Mouse (Mus musculus) ES-E14 (cell line): ENCODE results near the gene Hs3st3a1. TPM values are rescaled to one million over a fixed set of nuclear protein-coding genes. Genes with fewer than 3 reads are reported as not detected.

Experiments
- DNase-seq: peaks from one replicate; pipeline ENCODE4 v3.0.0-alpha.2; 2013; ENCODE audit warnings: low read depth, low spot score
- H3K27ac ChIP-seq: 2 replicates; pipeline ENCODE4 v1.5.1; 2012; ENCODE audit warnings: low read depth, mild to moderate bottlenecking, low read length, moderate library complexity, mixed read lengths; ENCODE audit not compliant: poor library complexity, insufficient read depth, severe bottlenecking
- H3K36me3 ChIP-seq: 2 replicates; pipeline ENCODE4 v1.6.1; 2012; ENCODE audit warnings: mild to moderate bottlenecking, low read length, moderate library complexity, mixed read lengths; ENCODE audit not compliant: control insufficient read depth, poor library complexity, insufficient read depth, severe bottlenecking
- H3K4me1 ChIP-seq, 2 experiments: fragments of 150-350 bp in 1 of 2; sonication (generic) in 1 of 2; 2 replicates each; pipeline ENCODE4 v1.6.1; 2012; ENCODE audit warnings: low read length in 2 of 2, mild to moderate bottlenecking in 1 of 2, mixed read lengths in 1 of 2; ENCODE audit not compliant: control insufficient read depth in 2 of 2, insufficient read depth in 2 of 2, poor library complexity in 1 of 2
- H3K4me3 ChIP-seq, 2 experiments: fragments of 150-350 bp in 1 of 2; sonication (generic) in 1 of 2; 2 replicates each; pipeline ENCODE4 v1.5.1; 2012; ENCODE audit warnings: low read length in 2 of 2, low read depth in 1 of 2, mild to moderate bottlenecking in 1 of 2, mixed read lengths in 1 of 2; ENCODE audit not compliant: insufficient read depth in 1 of 2, poor library complexity in 1 of 2, severe bottlenecking in 1 of 2
- H3K9ac ChIP-seq: 2 replicates; pipeline ENCODE4 v1.6.1; 2012; ENCODE audit warnings: low read depth, mild to moderate bottlenecking, low read length, mixed read lengths; ENCODE audit not compliant: poor library complexity, insufficient read depth, severe bottlenecking
- H3K9me3 ChIP-seq: fragments of 150-350 bp; sonication (generic); 2 replicates; pipeline ENCODE4 v1.6.1; 2012; ENCODE audit warnings: low read depth, mild to moderate bottlenecking, low read length; ENCODE audit not compliant: control insufficient read depth, insufficient read depth
- CHD2 ChIP-seq: IDR thresholded peaks from 2 replicates; pipeline ENCODE4 v1.6.1; 2014; ENCODE audit warnings: mild to moderate bottlenecking, low read depth, low read length, inconsistent platforms
- HCFC1 ChIP-seq: IDR thresholded peaks from 2 replicates; pipeline ENCODE4 v1.6.1; 2012; ENCODE audit warnings: low read length, inconsistent platforms, borderline replicate concordance; ENCODE audit not compliant: insufficient read depth
- MAFK ChIP-seq: IDR thresholded peaks from 2 replicates; pipeline ENCODE4 v1.6.1; 2014; ENCODE audit warnings: mild to moderate bottlenecking, low read depth, low read length, inconsistent platforms; ENCODE audit not compliant: insufficient read depth
- ZC3H11A ChIP-seq: IDR thresholded peaks from 2 replicates; pipeline ENCODE4 v1.6.1; 2012; ENCODE audit warnings: low read depth, mild to moderate bottlenecking, inconsistent platforms, low read length, borderline replicate concordance
- ZNF384 ChIP-seq: IDR thresholded peaks from 2 replicates; pipeline ENCODE4 v1.6.1; 2012; ENCODE audit warnings: low read depth, low read length, inconsistent platforms
- in situ Hi-C, 2 experiments: fragments of 600-800 bp; cut with MboI; formaldehyde crosslinking; loops; one replicate each; pipeline ENCODE4 v1.15.1; 2025; ENCODE audit warnings: low sequenced_read_pairs in 2 of 2, inconsistent platforms in 1 of 2; ENCODE audit not compliant: unreplicated experiment in 2 of 2
- total RNA-seq: library from RNA; depleted of rRNA; stranded (reverse); fragments of 300-350 nt; gene quantifications from 2 replicates; pipeline ENCODE4 v1.2.3, GENCODE M21; 2012

Hs3st3a1 gene
- total RNA-seq, 1 experiment: 0.22 TPM

- no peak overlapping the region for H3K4me3 ChIP-seq
- TF ChIP-seq HCFC1: no peak
- no peak for TF ChIP-seq ZC3H11A
- TF ChIP-seq ZNF384: no peak
- no peak for TF ChIP-seq CHD2
- TF ChIP-seq MAFK: no peak
- peaks cover 1 to 2% of the 10 kb centered on the region in 2 experiments; a peak in 1 of 4 replicates for H3K4me1 ChIP-seq
- no peak overlapping the region for H3K9ac ChIP-seq
- no peaks in the 10 kb centered on the region for H3K9me3 ChIP-seq
- H3K36me3 ChIP-seq: no peaks in the 10 kb centered on the region
- DNase-seq: no peak
- no peak overlapping the region for H3K27ac ChIP-seq
- in situ Hi-C loops: no loop called here
Observed at GRCm38 (mm10) chr11:64468737-64469136, 33.6 kb downstream of the Hs3st3a1 start.

- Histone ChIP-seq H3K4me3 (no peak overlapping the region), H3K9me3 (no peaks in the 10 kb centered on the region), H3K4me1 (peaks cover 1 to 2% of the 10 kb centered on the region in 2 experiments; a peak in 1 of 4 replicates), H3K9ac (no peak overlapping the region), H3K27ac (no peak overlapping the region), H3K36me3 (no peaks in the 10 kb centered on the region)
- in situ Hi-C loops: no loop called here
- peak; percentile 26 for DNase-seq
- no peak for TF ChIP-seq MAFK
- TF ChIP-seq HCFC1: no peak
- no peak for TF ChIP-seq ZNF384
- no peak for TF ChIP-seq CHD2
- no peak for TF ChIP-seq ZC3H11A
Observed at GRCm38 (mm10) chr11:64470689-64471088, 35.6 kb downstream of the Hs3st3a1 start.

DNA sequence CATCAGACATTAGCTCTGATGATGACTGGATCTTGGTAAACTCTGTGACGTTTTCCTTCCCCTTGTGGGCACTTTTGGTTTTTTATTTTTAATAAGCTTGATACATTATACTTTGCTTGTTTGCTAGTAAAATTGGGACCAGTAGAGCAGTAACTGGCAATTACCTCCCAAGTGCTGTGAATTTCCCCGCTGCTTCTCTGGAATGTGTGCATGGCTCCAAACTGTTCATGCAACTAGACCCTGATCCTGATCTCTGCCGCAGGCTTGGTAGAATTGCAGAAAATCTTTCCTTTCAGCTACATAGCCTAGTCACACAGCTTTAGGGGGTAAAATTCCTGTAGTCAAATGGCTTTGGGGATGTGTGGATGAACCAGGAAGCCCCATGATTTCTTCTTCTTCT, 38.5 kb downstream of the Hs3st3a1 start:
- no peak overlapping the region for H3K27ac ChIP-seq
- H3K36me3 ChIP-seq: no peaks in the 10 kb centered on the region
- H3K9ac ChIP-seq: no peak overlapping the region
- TF ChIP-seq ZNF384 (no peak), HCFC1 (no peak), MAFK (no peak), ZC3H11A (no peak), CHD2 (no peak)
- in situ Hi-C loops: no loop called here
- no peak overlapping the region for H3K4me3 ChIP-seq
- H3K4me1 ChIP-seq: peaks cover 1 to 2% of the 10 kb centered on the region in 2 experiments; a peak in 1 of 4 replicates
- DNase-seq: no peak
- H3K9me3 ChIP-seq: no peaks in the 10 kb centered on the region

GRCm38 (mm10) chr11:64481445-64481844, 46.3 kb downstream of the Hs3st3a1 start:
- no peak overlapping the region for H3K27ac ChIP-seq
- no peaks in the 10 kb centered on the region for H3K4me1 ChIP-seq
- TF ChIP-seq ZNF384: no peak
- no peak for DNase-seq
- H3K4me3 ChIP-seq: no peak overlapping the region
- in situ Hi-C loops: no loop called here
- no peak overlapping the region for H3K9ac ChIP-seq
- H3K36me3 ChIP-seq: no peaks in the 10 kb centered on the region
- H3K9me3 ChIP-seq: no peaks in the 10 kb centered on the region

DNA sequence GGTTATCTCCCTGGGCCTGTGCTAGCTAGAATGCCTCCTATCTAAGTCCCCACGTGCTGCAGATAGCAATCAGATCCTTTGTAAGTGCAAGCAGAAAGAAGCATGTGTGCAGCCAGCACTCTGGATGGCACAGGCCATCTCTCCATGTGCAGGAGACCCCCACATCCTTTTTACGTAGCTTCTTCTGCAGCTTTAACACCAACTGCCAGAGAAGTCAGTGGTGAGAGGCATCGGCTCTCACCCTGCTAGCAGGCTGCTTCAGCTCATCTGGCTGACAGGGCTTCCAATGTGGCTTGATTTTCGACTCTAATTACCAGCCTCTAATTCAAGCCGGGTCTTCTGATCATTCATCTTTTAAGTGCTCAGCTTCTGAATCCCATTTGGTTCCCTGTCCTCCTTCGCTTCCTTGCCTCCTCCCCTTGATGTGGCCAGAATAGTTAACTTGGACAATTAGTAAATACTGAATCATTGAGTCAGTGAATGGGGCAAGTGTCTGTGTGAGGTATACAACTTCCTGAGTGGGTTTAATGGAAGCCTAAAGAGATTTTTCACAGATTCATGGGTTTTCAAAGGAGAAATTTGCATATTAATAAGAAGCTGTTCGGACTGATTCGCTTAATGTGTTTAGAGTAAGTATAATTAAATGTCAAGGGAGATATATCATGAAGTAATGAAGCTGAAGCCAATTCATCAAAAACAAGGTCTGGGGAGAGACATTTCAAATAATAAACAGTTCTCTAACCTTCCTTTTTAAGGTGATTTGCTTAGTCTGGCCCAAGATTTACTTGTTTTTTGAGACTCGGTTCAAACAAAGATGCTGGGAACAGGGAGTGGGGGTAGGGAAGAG, 54.7 kb downstream of the Hs3st3a1 start:
- in situ Hi-C loops: no loop called here
- no peak overlapping the region for H3K4me3 ChIP-seq
- H3K9ac ChIP-seq: no peak overlapping the region
- no peaks in the 10 kb centered on the region for H3K4me1 ChIP-seq
- H3K9me3 ChIP-seq: no peaks in the 10 kb centered on the region
- DNase-seq: no peak
- no peak for TF ChIP-seq HCFC1
- TF ChIP-seq ZNF384: no peak
- TF ChIP-seq MAFK: no peak
- TF ChIP-seq ZC3H11A: no peak
- no peak for TF ChIP-seq CHD2
- H3K36me3 ChIP-seq: no peaks in the 10 kb centered on the region
- H3K27ac ChIP-seq: no peak overlapping the region
